Mouse (Mus musculus): Measurements from ENCODE around the gene Ano3.
A peak's percentile ranks its signal among the peaks of the same experiment; 100 is the strongest.

The Ano3 gene

DNA sequence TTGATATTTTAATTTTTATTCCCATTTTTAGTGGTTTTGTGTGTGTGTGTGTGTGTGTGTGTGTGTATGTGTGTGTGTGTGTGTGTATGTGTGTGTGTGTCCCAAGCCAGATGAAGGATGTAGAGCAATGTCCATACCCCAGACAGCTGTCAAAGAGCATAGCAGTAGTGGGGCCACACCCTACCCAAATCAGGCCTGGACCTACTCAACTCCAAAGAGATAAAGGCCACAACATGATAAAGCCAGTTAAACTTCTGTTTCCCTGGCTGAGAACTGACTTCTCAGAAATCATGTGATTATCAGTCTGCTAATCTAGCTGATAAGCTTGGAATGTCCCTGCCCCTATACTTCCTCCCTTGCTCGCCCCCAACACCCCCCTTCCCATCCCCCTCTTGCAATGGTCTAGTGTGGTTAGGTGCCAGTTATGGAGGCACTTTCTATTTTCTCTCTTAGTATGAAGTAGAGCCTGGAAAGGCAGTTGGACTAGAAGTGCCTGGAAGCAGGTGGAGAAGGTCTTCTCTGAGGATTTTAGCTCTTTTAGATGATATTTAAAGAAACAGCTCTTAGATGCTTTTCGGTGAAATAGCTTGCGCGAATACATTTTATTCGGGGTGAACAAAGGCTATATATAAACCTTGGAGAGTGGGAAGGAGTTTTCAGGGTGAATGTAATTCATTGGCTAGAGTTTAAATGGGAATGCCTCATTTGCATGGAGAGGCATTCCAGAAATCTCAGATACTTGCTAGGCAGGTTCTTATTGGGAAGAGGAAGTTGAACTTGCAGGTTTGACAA is 144.2 kb downstream of the Ano3 start:
- peak; percentile 25 for DNase-seq (ENCODE audit: low spot score)

DNA sequence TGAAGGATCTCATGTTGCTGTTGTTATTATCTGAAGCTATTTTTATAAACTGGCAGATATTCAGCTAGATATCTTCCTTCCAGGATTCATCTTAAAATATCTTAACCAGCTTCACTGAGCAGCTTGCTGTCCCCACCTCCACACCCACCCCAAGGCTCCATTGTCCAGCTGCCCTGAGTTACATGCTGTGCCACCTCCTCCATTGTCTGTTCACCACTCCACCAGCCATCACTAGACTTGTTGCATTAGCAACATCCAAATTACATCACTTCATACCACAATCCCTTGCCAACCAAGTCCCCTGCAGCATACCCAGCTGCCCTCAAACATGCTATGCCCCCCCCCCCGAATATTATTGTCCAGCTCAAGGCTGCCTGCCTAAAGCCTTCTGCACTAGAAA is 154.8 kb downstream of the Ano3 start:
- DNase-seq (ENCODE audit: low spot score): no peak

DNA sequence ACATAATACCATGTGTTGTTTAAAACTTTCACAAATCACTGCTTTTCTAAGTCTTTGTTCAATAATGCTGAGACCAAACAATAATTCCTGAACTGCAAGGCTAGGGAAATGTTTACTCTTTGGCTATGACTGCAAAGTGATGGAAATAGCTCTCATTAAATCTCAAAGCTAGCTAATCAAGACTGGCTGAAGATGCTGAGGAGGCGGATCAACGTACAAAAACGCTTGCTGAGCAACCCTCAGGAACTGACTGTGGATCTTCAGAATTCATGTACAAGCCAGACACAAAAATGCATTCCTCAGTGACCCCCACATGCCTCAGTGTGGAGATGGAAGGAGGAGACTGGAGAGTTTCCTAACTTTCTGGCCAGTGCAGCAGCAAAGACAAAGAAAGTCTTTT is 155.3 kb downstream of the Ano3 start:
- no peak for DNase-seq (ENCODE audit: low spot score)

DNA sequence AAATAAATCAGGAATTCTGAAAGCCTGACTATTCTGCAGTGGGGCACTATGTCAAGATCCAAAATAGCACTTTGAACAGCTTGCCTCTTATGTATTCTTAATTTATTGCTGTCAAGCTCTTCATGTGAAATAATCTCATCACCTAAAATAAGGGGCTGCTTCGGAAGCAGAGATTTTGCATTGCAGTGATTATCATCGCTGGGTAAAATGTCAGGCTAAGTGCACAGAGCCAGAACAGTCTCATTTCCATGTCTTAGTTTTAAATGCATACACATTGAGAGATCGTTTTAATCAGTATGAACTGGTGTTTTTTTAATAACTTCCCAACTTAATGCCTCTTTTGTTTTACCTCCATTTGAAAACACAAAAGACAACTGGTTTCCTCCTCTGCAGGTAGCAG is 163.3 kb downstream of the Ano3 start:
- DNase-seq (ENCODE audit: low spot score): no peak

DNA sequence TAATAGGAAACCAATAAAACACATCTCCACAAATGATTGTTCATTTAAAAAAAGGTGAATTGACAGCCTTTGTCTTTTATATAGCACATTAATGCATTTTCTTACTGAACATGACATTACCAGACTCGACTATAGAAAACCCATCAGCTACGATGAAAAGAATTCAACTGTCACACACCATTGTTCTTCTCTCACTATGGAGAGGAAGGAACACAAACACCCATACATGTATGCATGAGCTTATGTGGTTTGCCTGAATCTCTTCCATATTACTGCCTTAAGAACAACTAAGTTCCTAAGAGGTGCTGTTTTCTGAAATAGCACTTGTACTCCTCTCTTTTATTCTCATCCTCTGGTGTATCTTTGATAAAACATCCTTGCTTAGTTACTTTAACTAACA is 191.3 kb downstream of the Ano3 start:
- no peak for DNase-seq (ENCODE audit: low spot score)

DNA sequence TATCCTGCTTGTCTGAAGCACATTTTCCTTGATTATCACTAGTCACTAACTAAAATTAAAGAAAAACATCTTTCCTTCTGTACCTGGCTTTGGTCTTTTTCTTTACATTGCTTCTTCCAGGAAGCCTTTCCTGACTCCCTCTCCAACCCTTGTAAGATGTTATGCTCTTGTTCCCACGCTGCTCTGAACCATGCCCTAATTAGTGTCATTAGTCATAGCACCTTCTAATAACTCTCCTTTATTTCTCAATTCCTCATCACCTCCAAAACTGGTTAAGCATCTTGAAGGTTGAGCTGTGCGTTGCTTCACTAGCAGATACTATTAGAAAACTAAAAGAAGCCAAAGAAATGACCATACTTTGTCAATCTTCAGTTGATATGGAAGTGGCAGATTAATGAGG is 193.2 kb downstream of the Ano3 start:
- DNase-seq (ENCODE audit: low spot score): no peak

DNA sequence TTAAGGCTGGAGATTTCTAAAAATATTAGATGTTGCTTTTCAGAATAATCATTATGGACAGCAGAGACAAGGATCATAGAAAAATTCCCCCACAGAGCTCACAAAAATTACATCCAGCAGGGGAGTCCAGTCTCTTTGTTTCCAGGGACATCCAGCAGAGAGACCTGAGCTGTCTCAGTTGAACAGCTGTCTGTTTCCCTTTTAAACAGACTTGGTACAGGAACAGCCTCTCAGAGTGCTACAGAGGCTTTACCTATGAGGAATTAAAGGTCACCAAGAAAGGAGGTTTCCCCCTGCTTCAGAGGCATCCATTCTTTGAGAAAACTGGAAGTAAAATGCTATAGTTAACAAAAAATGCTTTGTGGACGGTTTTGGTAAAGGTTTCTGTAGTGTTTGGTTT is 210.2 kb downstream of the Ano3 start:
- DNase-seq (ENCODE audit: low spot score): no peak

DNA sequence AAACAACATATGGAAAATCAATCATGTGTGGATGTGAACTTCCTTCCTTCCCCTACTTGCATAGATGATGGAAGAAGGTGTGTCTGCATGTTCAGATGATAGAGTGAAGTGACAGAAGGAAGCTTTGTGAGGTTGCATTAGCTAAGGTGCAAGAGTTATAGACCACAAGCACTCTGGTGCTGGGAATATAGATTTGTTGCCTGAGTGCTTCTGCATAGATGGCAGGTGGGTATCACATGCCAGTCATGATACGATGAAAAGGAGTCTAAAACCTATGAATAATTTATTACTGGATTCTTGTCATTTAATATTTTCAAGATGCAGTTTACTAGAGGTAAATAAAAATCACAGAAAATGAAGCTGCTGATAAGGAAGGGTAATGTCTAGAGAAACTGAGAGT is 210.9 kb downstream of the Ano3 start:
- DNase-seq (ENCODE audit: low spot score): no peak

DNA sequence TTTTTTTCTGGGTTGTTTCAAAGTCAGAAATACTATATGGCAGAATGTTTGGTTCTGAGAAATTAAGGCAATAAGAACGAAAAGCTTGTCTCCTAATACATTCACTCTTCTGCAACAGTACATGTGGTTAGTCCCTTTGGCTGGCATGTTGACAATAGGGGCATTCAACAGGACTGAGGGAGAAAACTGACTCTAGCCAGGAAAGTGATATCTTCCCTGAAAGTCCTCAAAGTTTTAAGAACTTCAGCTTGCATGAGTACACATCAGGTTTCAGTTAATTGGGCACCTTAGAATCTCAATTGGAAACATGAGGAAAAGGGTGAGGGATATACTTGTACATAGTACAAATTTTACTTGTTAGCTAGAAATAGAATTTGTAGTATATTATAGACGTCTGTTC is 212.7 kb downstream of the Ano3 start:
- no peak for DNase-seq (ENCODE audit: low spot score)

DNA sequence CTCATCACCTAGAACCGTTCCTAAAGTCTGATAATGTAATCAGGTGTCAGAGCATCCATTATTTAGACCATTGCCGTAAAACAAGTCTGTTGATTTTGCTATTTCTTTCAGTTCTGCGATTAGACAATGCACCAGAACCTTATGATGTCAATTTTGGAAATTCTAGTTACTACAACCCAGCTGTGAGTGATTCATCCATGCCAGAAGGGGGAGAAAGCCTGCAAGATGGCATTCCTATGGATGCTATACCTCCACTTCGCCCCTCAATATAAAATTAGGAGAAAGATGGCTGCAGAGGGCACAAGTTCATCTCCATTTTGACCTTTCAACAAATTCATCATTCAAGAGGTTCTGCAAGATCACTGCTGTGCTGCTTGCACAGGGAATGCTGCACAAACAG is 213.5 kb downstream of the Ano3 start:
- DNase-seq (ENCODE audit: low spot score): no peak

DNA sequence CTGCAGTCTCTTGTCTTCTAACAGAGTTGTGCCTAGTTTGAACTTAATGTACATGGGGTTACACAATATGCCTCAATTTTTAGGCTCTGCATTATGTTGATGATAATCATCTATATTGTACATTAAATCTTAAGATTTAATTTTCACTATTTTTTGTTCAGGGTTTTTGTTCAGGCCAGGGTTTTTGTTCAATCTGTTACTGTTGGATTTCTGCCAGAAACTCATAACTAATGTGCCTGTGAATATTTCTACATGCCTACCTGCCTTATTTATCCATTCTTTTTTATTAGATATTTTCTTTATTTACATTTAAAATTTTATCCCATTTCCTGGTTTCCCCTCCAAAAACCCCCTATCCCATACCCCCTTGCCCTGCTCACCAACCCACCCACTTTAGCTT is 224.6 kb downstream of the Ano3 start:
- no peak for DNase-seq (ENCODE audit: low spot score)

DNA sequence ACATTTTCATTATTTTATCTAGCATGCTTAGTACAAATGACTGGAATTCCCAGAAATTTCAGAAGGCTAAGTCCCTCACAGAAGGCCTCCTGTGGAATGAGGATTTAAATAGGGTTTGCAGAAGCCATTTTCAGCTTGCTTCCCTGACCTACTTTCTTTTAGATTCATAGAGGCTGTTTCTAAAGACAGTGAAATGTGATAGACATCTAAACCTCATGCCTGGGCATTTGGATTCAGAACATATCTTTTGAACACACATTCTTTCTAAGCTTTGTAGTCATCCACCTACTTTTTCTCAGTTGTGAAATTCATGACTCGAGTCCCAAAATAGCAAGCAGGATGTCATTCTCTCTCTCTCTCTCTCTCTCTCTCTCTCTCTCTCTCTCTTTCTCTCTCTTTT is 228.5 kb downstream of the Ano3 start:
- DNase-seq (ENCODE audit: low spot score): no peak

DNA sequence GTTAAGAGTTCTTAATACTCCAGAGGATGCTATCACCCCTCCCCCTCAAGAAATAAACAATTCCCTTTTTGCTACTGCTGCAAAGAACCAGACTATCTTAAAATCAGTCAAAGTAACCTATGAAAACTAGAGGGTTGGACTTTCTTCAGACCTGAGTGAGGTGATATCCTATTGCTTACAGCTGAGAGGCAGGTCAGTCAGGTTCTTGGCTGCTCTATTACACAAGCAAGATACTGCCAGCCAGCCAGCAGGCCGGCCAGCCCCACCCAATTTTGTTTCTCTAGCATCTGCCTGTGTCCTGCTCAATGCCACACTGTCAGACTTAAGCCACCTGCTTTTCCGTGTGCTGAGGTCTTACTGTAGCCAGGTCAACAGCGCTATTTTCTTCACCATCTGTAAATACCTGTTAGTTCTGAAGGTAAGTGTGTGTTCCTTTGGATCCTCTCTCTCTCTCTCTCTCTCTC is 229.4 kb downstream of the Ano3 start, which contains the start of gene Muc15:
TSS of gene Muc15 (plus strand) at position 51 of the 464 bp plus-strand sequence.
- no peak for DNase-seq (ENCODE audit: low spot score)

DNA sequence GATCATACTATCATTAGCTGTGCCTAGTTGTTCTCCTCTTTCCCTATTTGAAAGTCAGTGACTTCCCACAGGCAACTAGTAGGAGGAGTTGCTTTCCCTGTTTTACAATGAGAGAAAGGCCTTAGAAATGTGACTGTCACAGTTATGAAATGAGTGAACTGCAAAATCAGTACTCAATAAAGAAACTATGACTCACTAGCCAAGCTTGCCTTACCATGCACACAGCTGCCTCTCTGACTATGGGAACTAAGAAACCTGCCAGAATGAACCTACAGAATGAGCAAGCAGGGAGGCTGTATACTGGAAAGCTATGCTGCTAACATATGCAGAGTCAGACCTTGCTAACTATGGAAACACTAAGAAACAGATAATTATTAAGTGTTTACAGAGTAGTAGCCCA is 231.7 kb downstream of the Ano3 start:
- no peak for DNase-seq (ENCODE audit: low spot score)

DNA sequence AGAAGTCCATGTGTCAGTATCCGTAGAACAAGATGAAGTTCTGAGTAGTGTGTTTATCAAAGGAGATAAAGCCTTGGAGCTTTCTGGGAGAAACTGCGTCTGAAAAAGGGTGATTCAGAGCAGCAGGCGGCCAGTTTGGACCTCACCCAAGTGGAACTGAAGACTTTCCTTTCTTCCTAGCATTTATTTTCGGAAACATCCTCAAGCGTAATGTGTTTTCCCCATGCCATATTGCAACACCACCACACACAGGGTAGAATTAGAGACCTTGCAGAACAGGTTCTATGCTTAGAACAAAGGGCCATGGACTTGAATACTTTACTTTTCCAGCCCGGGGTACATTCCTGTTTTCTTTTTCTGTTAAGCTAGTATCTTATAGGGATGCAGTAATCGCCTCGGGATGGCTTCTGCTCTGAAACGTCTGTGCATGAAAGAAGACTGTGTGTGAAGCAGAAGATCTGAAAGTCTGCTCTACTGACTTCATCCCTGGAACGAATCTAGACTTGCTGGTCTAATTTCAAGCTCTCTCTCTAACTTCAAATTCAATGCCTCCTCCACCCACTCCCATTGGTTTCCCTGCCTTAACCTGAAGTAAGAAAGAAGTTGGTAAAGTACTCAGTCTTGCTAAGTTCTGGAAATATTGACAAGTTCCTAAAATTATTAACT is 240.5 kb downstream of the Ano3 start:
- no peak for DNase-seq (ENCODE audit: low spot score)

DNA sequence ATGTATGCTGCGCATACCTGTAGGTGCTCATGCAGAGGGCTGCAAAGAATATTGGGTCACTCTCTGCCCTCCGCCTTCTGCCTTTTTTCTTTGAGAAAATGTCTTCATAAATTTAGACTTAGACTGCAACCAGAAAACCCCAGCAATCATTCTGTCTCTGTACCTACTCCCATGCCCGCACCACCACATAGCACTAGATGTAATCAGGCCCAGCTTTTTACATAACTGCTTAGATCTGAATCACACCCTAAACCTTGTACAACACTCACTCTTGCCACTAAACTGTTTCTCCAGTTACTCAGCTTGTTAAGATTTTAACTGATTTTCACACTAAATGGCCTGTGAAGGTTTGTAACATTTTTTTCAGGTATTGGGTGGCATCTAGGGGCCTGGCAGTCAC is 241.3 kb downstream of the Ano3 start:
- DNase-seq (ENCODE audit: low spot score): no peak

DNA sequence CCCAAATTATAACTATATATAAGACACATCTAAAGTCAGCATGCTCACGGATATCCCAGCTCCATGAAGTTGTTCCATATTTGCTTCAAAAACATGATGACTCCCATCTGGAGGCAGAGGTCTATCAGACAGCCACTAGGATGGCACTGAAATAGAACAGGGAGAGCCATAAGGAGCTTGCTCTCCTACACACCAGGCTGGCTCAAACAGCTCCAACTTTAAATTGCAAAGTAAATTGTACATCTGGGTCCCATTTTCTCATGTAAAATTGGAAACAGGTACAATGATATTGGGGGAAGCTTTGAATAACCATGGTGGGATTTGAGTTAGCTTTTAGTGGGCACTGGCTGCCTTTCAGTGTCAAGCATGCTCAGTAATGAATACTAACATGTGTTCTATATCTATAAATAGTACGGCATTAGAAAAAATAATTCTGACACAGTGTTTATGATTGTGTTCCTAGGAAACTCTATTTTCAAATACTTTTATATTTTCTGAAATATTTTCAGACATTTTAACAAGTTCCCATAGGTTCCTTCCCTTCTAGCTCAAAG is 279.6 kb downstream of the Ano3 start:
- DNase-seq (ENCODE audit: low spot score): peak; percentile 7

DNA sequence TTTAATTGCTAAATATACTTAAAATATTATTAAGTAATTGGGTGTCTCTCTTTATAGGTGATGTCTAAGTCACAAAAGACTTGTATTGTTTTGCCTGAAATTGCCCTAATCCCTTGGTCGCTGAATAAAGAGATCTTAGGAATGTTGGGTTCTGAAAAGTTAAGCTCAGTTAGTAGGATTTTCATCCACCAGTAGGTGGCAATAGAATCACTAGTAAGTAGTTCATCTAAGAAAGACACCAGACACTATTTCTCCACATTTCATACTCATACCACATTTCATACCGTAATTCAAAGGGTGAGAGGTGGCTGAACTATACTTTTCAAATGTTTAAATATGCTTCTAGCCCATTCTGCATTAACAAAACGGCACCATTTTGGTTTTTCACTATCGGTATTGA is 287.4 kb downstream of the Ano3 start:
- DNase-seq (ENCODE audit: low spot score): peak; percentile 62

DNA sequence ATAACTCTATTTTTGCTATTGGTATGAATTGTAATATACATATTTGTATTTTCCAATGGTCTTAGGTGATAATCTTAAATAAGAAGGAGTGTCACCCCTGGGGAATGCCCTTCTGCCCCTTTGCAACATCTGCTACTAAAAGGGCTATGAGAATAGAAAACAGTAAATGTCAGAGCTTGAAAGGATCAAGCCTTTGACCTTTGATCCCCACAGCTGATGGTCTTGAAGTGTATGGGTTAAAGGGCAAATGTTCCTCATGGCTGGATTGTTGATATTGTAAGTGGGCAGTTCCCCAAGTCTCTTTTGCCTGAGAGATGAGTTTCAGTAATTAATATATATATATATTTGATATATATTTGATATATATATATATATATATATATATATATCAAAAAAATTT is 305.9 kb downstream of the Ano3 start:
- no peak for DNase-seq (ENCODE audit: low spot score)

DNA sequence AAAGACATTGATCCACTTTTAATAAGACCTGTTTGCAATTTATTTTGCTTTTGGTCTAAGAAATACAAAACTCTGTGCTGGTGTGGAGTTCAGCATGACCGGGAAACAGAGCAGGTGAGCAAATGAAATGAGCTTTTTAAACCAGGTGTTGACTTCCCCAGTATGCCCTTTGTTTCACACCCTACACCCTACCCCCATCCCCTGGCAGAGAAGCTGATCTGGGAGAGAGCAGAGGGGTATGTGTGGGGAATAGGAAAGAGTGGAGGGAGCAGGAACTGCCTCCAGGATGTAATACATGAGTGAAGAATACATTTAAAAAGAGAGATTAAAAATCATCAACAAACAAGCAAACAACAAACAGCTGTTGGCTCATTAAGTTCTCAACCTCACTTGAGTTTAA is 306.4 kb downstream of the Ano3 start:
- no peak for DNase-seq (ENCODE audit: low spot score)

All from left cerebral cortex, adult 11 months (tissue).